Mouse (Mus musculus) CH12.LX (cell line): ENCODE measurements around the gene Prepl. TPM values are rescaled to one million over a fixed set of nuclear protein-coding genes. Genes with fewer than 3 reads are reported as not detected.

ENCODE experiments used
- DNase-seq: peaks from one replicate; pipeline ENCODE4 v3.0.0-alpha.2; 2013; ENCODE audit errors: extremely low read depth
- H3K27ac ChIP-seq: 2 replicates; pipeline ENCODE4 v1.5.1; 2012; ENCODE audit warnings: low read depth, mild to moderate bottlenecking, control low read depth, moderate library complexity; ENCODE audit not compliant: insufficient read depth
- H3K27me3 ChIP-seq: replicated peaks from 2 replicates; pipeline ENCODE3; 2012; ENCODE audit warnings: inconsistent platforms
- H3K36me3 ChIP-seq, 2 experiments: replicated peaks in 1 of 2; 2 replicates each; pipeline versions ENCODE3 to v1.6.1; 2012; ENCODE audit warnings: inconsistent platforms in 1 of 2, low read length in 1 of 2, mild to moderate bottlenecking in 1 of 2, mixed read lengths in 1 of 2, moderate library complexity in 1 of 2; ENCODE audit not compliant: control insufficient read depth in 1 of 2, insufficient read depth in 1 of 2
- H3K4me1 ChIP-seq, 2 experiments: 2 replicates each; pipeline ENCODE4 v1.6.1; 2012; ENCODE audit warnings: inconsistent platforms in 1 of 2, moderate library complexity in 1 of 2; ENCODE audit not compliant: insufficient read depth in 2 of 2, control insufficient read depth in 1 of 2
- H3K4me2 ChIP-seq: 2 replicates; pipeline ENCODE4 v1.6.1; 2012; ENCODE audit warnings: low read depth, mild to moderate bottlenecking, control low read depth; ENCODE audit not compliant: poor library complexity, insufficient read depth, severe bottlenecking
- H3K4me3 ChIP-seq, 3 experiments: fragments of 150-350 bp in 1 of 3; sonication (generic) in 1 of 3; replicated peaks in 1 of 3; 2 replicates each; pipeline versions ENCODE3 to v1.5.1; 2011 to 2012; ENCODE audit warnings: low read depth in 2 of 3, low read length in 2 of 3, mild to moderate bottlenecking in 2 of 3, moderate library complexity in 2 of 3, control low read depth in 1 of 3, improper control_type of control experiment in 1 of 3, inconsistent platforms in 1 of 3, mixed read lengths in 1 of 3; ENCODE audit not compliant: poor library complexity in 1 of 3
- H3K79me2 ChIP-seq: replicated peaks from 2 replicates; pipeline ENCODE4 v1.6.1; 2012; ENCODE audit warnings: mild to moderate bottlenecking, moderate library complexity; ENCODE audit not compliant: control insufficient read depth, poor library complexity, insufficient read depth, severe bottlenecking; ENCODE audit errors: extremely low read depth
- H3K9ac ChIP-seq: 2 replicates; pipeline ENCODE4 v1.6.1; 2012; ENCODE audit warnings: low read depth, mild to moderate bottlenecking, control low read depth, moderate library complexity; ENCODE audit not compliant: insufficient read depth
- H3K9me3 ChIP-seq: replicated peaks from 2 replicates; pipeline ENCODE3; 2012; ENCODE audit warnings: low read length, inconsistent platforms, mixed read lengths
- BHLHE40 ChIP-seq: IDR thresholded peaks from 2 replicates; pipeline ENCODE4 v1.6.1; 2011; ENCODE audit warnings: mild to moderate bottlenecking, low read depth, low read length, improper control_type of control experiment
- CHD1 ChIP-seq: IDR thresholded peaks from 2 replicates; pipeline ENCODE4 v1.6.1; 2012; ENCODE audit warnings: low read depth, low read length, improper control_type of control experiment, inconsistent platforms
- CTCF ChIP-seq, 2 experiments: IDR thresholded peaks in 1 of 2; conservative IDR thresholded peaks in 1 of 2; 2 replicates each; pipeline ENCODE4 v1.5.1; 2011 to 2012; ENCODE audit warnings: low read depth in 2 of 2, low read length in 2 of 2, improper control_type of control experiment in 1 of 2, inconsistent platforms in 1 of 2, mild to moderate bottlenecking in 1 of 2, moderate library complexity in 1 of 2
- E2F4 ChIP-seq: IDR thresholded peaks from 2 replicates; pipeline ENCODE4 v1.6.1; 2011; ENCODE audit warnings: low read depth, low read length, improper control_type of control experiment; ENCODE audit not compliant: insufficient replicate concordance
- EP300 ChIP-seq: IDR thresholded peaks from 2 replicates; pipeline ENCODE4 v1.6.1; 2011; ENCODE audit warnings: low read length, improper control_type of control experiment
- ETS1 ChIP-seq: conservative IDR thresholded peaks from 2 replicates; pipeline ENCODE4 v1.6.1; 2012; ENCODE audit warnings: low read depth, mild to moderate bottlenecking, inconsistent platforms, low read length, improper control_type of control experiment, moderate library complexity
- HCFC1 ChIP-seq: IDR thresholded peaks from 2 replicates; pipeline ENCODE4 v1.6.1; 2012; ENCODE audit warnings: low read depth, mild to moderate bottlenecking, inconsistent platforms, low read length, improper control_type of control experiment
- IRF4 ChIP-seq: IDR thresholded peaks from 2 replicates; pipeline ENCODE4 v1.6.1; 2014; ENCODE audit warnings: low read depth, mild to moderate bottlenecking, inconsistent platforms, low read length, improper control_type of control experiment
- JUN ChIP-seq: IDR thresholded peaks from 2 replicates; pipeline ENCODE4 v1.6.1; 2011; ENCODE audit warnings: low read depth, mild to moderate bottlenecking, low read length, improper control_type of control experiment, moderate library complexity; ENCODE audit not compliant: insufficient read depth
- JUND ChIP-seq: conservative IDR thresholded peaks from 2 replicates; pipeline ENCODE4 v1.6.1; 2011; ENCODE audit warnings: low read depth, low read length, improper control_type of control experiment
- KAT2A ChIP-seq: IDR thresholded peaks from 2 replicates; pipeline ENCODE4 v1.6.1; 2012; ENCODE audit warnings: low read length, improper control_type of control experiment, inconsistent platforms; ENCODE audit not compliant: insufficient replicate concordance
- MAFK ChIP-seq: IDR thresholded peaks from 2 replicates; pipeline ENCODE4 v1.6.1; 2011; ENCODE audit warnings: low read length, improper control_type of control experiment; ENCODE audit not compliant: insufficient replicate concordance
- NELFE ChIP-seq: IDR thresholded peaks from 2 replicates; pipeline ENCODE4 v1.6.1; 2011; ENCODE audit warnings: low read depth, low read length, improper control_type of control experiment
- RAD21 ChIP-seq: IDR thresholded peaks from 2 replicates; pipeline ENCODE4 v1.6.1; 2011; ENCODE audit warnings: low read depth, mild to moderate bottlenecking, low read length, improper control_type of control experiment, moderate library complexity
- RCOR1 ChIP-seq: conservative IDR thresholded peaks from 2 replicates; pipeline ENCODE4 v1.6.1; 2012; ENCODE audit warnings: low read depth, mild to moderate bottlenecking, inconsistent platforms, low read length, improper control_type of control experiment
- SMC3 ChIP-seq: IDR thresholded peaks from 2 replicates; pipeline ENCODE4 v1.6.1; 2011; ENCODE audit warnings: low read depth, low read length, improper control_type of control experiment
- TCF12 ChIP-seq: IDR thresholded peaks from 2 replicates; pipeline ENCODE4 v1.6.1; 2014; ENCODE audit warnings: low read depth, mild to moderate bottlenecking, inconsistent platforms, low read length, improper control_type of control experiment
- UBTF ChIP-seq: IDR thresholded peaks from 2 replicates; pipeline ENCODE4 v1.6.1; 2012; ENCODE audit warnings: low read depth, mild to moderate bottlenecking, inconsistent platforms, low read length, improper control_type of control experiment, moderate library complexity
- USF1 ChIP-seq: IDR thresholded peaks from 2 replicates; pipeline ENCODE4 v1.6.1; 2014; ENCODE audit warnings: low read depth, mild to moderate bottlenecking, inconsistent platforms, low read length, improper control_type of control experiment
- USF2 ChIP-seq: conservative IDR thresholded peaks from 2 replicates; pipeline ENCODE4 v1.6.1; 2011; ENCODE audit warnings: low read depth, low read length, improper control_type of control experiment
- dilution Hi-C: fragments of 300-500 bp; cut with MboI; formaldehyde crosslinking; loops from 2 replicates; pipeline ENCODE4 v1.14.3; 2020; ENCODE audit warnings: low sequenced_read_pairs; ENCODE audit not compliant: extremely low pct_unique_long_range_greater_than_20kb, extremely low pct_ligation_motif_present
- in situ Hi-C: fragments of 300-500 bp; cut with MboI; formaldehyde crosslinking; loops from 3 replicates; pipeline ENCODE4 v1.14.3; 2019; ENCODE audit warnings: low sequenced_read_pairs, low pct_ligation_motif_present, low pct_unique_long_range_greater_than_20kb, mixed read lengths
- polyA plus RNA-seq: library from polyadenylated mRNA; unstranded; fragments of >175 nt; gene quantifications from 2 replicates; pipeline ENCODE4 v1.2.1, GENCODE M21; 2012; ENCODE audit warnings: low read depth; ENCODE audit not compliant: insufficient read length
- total RNA-seq, 2 experiments: library from RNA; depleted of rRNA; stranded (reverse); fragments of 300-350 nt in 1 of 2; fragments of >200 nt in 1 of 2; gene quantifications; 2 replicates each; pipeline ENCODE4 v1.2.3; 2012 to 2014

The Prepl gene
- total and polyA plus RNA-seq, 3 experiments: 7.0 to 22.9 (median 8.5) TPM

DNA sequence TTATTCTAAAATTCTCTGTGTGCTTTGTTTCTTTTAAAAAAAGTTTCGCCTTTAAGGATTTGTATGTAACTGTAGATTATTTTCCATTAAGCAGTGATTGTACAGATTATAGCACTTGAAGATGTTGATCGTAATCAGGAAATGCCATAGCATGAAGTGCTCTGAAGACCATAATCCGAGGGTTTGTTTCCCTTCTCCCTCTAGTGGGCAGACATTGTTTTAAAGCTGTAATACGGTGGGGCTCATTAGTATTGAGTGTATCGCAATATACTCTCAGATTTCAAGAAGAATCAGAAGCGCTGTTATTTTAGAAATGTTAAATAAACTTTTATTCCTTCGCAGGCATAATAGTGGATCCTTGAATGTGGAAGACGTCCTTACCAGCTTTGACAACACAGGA lies 23.4 kb upstream of the Prepl start:
- in situ Hi-C loops: no loop called here
- Histone ChIP-seq H3K9me3 (peaks cover 4% of the 10 kb centered on the region), H3K4me1 (no peaks in the 10 kb centered on the region), H3K79me2 (no peaks in the 10 kb centered on the region), H3K36me3 (peaks cover 0 to 3% of the 10 kb centered on the region in 2 experiments), H3K27ac (no peak overlapping the region), H3K4me3 (no peak overlapping the region), H3K27me3 (no peaks in the 10 kb centered on the region), H3K4me2 (no peak overlapping the region), H3K9ac (no peak overlapping the region)
- no peak for DNase-seq
- dilution Hi-C loops: no loop called here
- no peak for TF ChIP-seq JUND
- peak; percentile 12 for TF ChIP-seq RAD21
- TF ChIP-seq CTCF (conservative IDR thresholded peaks at IDR 0.05 in 1 of 2, IDR thresholded peaks at IDR 0.05 in 1 of 2; ENCODE audit: low read depth in 2 of 2, low read length in 2 of 2): peak in 1 of 2 experiments; percentile 48; a peak in 2 of 4 replicates
- no peak for TF ChIP-seq TCF12
- no peak for TF ChIP-seq ETS1
- TF ChIP-seq CHD1: no peak
- TF ChIP-seq BHLHE40: no peak
- no peak for TF ChIP-seq E2F4
- peak; percentile 25; the same call in 1 of the 2 replicates for TF ChIP-seq SMC3
- no peak for TF ChIP-seq RCOR1
- no peak for TF ChIP-seq NELFE
- no peak for TF ChIP-seq USF2

DNA sequence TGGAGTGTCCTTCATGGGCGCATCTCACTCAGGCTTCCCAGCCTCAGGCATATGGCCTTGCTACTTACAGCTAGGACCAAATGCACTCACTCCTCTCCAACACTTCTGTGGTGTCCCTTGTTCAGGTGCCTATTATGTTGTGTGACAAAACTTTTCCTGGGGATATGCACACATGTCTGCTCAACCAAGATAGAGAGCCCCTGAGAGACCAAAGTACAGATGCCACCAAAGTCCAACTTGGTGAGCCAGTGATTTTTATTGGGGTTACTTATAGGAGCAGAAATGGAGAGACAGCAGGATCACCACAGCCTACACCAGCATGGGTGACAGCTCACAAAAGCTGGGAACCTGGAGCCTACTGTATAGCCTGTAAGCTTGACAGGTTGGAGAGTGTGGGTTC lies 20.6 kb upstream of the Prepl start:
- peaks cover 4% of the 10 kb centered on the region for H3K9me3 ChIP-seq

More for the DNA sequence above, 20.6 kb upstream of the Prepl start:
- in situ Hi-C loops (no loop called here), dilution Hi-C loops (no loop called here)
- TF ChIP-seq EP300 (no peak), E2F4 (no peak), RAD21 (no peak), IRF4 (no peak), USF1 (no peak), KAT2A (no peak), MAFK (no peak), JUN (no peak), UBTF (no peak), HCFC1 (no peak), RCOR1 (no peak)
- H3K4me1 ChIP-seq: no peaks in the 10 kb centered on the region
- H3K4me2 ChIP-seq: no peak overlapping the region
- no peaks in the 10 kb centered on the region for H3K79me2 ChIP-seq
- no peaks in the 10 kb centered on the region for H3K27me3 ChIP-seq
- H3K27ac ChIP-seq: no peak overlapping the region
- DNase-seq: no peak
- no peak overlapping the region for H3K9ac ChIP-seq
- H3K36me3 ChIP-seq: peaks cover 0 to 3% of the 10 kb centered on the region in 2 experiments
- no peak overlapping the region for H3K4me3 ChIP-seq
